Comparison of ENCODE assay signal across 8 mouse cellular contexts in the genomic region with DNA sequence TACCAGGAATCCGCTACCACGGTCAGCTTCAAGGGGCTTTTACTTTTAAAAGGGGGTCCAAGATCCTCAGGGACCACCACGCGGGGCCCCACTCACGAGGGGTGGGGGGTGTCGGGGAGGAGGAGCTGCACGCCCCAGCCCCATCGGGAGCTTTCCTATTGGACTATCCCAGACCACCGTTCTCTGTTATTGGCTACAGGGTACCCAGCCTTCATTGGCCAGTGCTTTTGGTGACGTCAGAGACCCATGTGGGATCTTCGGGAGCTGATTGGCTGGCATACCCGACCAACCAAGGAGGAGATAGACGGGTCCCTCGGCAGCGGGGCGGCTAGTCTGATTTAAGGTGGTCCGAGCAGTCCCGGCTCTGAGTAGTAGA. TPM values are rescaled to one million over a fixed set of nuclear protein-coding genes. Genes with fewer than 3 reads are reported as not detected.
DNase-seq lines count a peak whose midpoint lies in the region; ATAC-seq lines count a peak whose summit lies in the region.

No protein-coding gene starts in this region.

- peak overlapping the region; percentile 78 for H3K9ac ChIP-seq in heart, embryonic 13.5 days
- H3K9ac ChIP-seq in liver, embryonic 12.5 days: peak overlapping the region; percentile 74
- peak overlapping the region; percentile 22; the same call in 1 of the 2 replicates for H3K9ac ChIP-seq in stomach, embryonic 15.5 days

- H3K4me3 ChIP-seq in brown adipose tissue, adult 24 weeks (ENCODE audit: insufficient read depth, low read depth, low read length): peak overlapping the region; percentile 70
- H3K4me3 ChIP-seq in heart, embryonic 13.5 days: peak overlapping the region; percentile 55
- peak overlapping the region; percentile 65 for H3K4me3 ChIP-seq in liver, embryonic 12.5 days
- H3K4me3 ChIP-seq in stomach, embryonic 15.5 days (replicated peaks): peak overlapping the region; percentile 49

- under 1% methylated on average over 18 of the region's 18 CpGs for WGBS in heart, embryonic 13.5 days
- WGBS in liver, embryonic 12.5 days (ENCODE audit: insufficient replicate concordance): under 1% methylated on average over 18 of the region's 18 CpGs
- WGBS in stomach, embryonic 15.5 days: under 1% methylated on average over 18 of the region's 18 CpGs

- peak overlapping the region; percentile 87 for H3K4me2 ChIP-seq in heart, embryonic 13.5 days
- peak overlapping the region; percentile 93 for H3K4me2 ChIP-seq in liver, embryonic 12.5 days
- peak overlapping the region; percentile 86 for H3K4me2 ChIP-seq in stomach, embryonic 15.5 days

- H3K27ac ChIP-seq in brown adipose tissue, adult 24 weeks (replicated peaks; ENCODE audit: low read depth, low read length): peak overlapping the region; percentile 28; the same call in 1 of the 2 replicates
- H3K27ac ChIP-seq in heart, embryonic 13.5 days (replicated peaks): peak overlapping the region; percentile 94
- peak overlapping the region; percentile 83 for H3K27ac ChIP-seq in liver, embryonic 12.5 days
- H3K27ac ChIP-seq in stomach, embryonic 15.5 days: peak overlapping the region; percentile 91

- no peaks in the 10 kb centered on the region for H3K9me3 ChIP-seq in heart, embryonic 13.5 days
- H3K9me3 ChIP-seq in liver, embryonic 12.5 days (replicated peaks): no peaks in the 10 kb centered on the region
- no peaks in the 10 kb centered on the region for H3K9me3 ChIP-seq in stomach, embryonic 15.5 days

- peaks cover 20% of the 10 kb centered on the region for H3K27me3 ChIP-seq in heart, embryonic 13.5 days (replicated peaks)
- peaks cover 63% of the 10 kb centered on the region for H3K27me3 ChIP-seq in liver, embryonic 12.5 days (replicated peaks)
- H3K27me3 ChIP-seq in stomach, embryonic 15.5 days (replicated peaks): no peaks in the 10 kb centered on the region

- peak; percentile 82 for ATAC-seq in heart, embryonic 13.5 days (ENCODE audit: extremely low read depth, insufficient number of reproducible peaks, low FRiP score, low TSS enrichment)
- ATAC-seq in liver, embryonic 12.5 days: peak; percentile 85
- ATAC-seq in stomach, embryonic 15.5 days (ENCODE audit: insufficient read depth, low FRiP score, low read depth): peak; percentile 91

- DNase-seq in CD4-positive, CD25-positive, alpha-beta regulatory T cell, adult 2 months (ENCODE audit: low read depth, low spot score): peak; percentile 91
- DNase-seq in fat pad, adult 2 months (ENCODE audit: extremely low read depth, low read depth, low spot score): peak; percentile 39
- DNase-seq in kidney, postnatal 10 days: peak; percentile 99
- peak; percentile 64 to 91 for DNase-seq in natural killer cell, adult 2 months (ENCODE audit: low spot score in 2 of 2)

- H3K4me1 ChIP-seq in brown adipose tissue, adult 24 weeks (ENCODE audit: control insufficient read depth, insufficient read depth, insufficient read length, low read length): peaks cover 4% of the 10 kb centered on the region; the same call in 1 of the 2 replicates
- peaks cover 74% of the 10 kb centered on the region for H3K4me1 ChIP-seq in heart, embryonic 13.5 days
- H3K4me1 ChIP-seq in liver, embryonic 12.5 days: peaks cover 78% of the 10 kb centered on the region
- H3K4me1 ChIP-seq in stomach, embryonic 15.5 days: peaks cover 62% of the 10 kb centered on the region

- H3K36me3 ChIP-seq in heart, embryonic 13.5 days: peaks cover 8% of the 10 kb centered on the region
- no peaks in the 10 kb centered on the region for H3K36me3 ChIP-seq in liver, embryonic 12.5 days
- H3K36me3 ChIP-seq in stomach, embryonic 15.5 days: peaks cover 5% of the 10 kb centered on the region

RNA-seq across cellular contexts. Expression of gene Tle2, which starts 2.9 kb away (rescaled TPM):
- polyA plus RNA-seq in brown adipose tissue, adult 24 weeks (2012; ENCODE audit: insufficient read depth, insufficient read length, missing spikeins): 3.2 and 4.8 TPM in 2 replicates
- 23.4 and 26.4 TPM in 2 replicates for polyA plus RNA-seq in heart, embryonic 13.5 days (2015; fragmentation: Nextera tagmentation; extraction: Ambion mirVana)
- polyA plus RNA-seq in liver, embryonic 12.5 days (2016; fragmentation: Nextera tagmentation; extraction: Ambion mirVana): 4.8 and 5.1 TPM in 2 replicates
- 28.8 and 35.6 TPM in 2 replicates for polyA plus RNA-seq in stomach, embryonic 15.5 days (2015; fragmentation: Nextera tagmentation; extraction: Ambion mirVana)

RNA-seq across cellular contexts. Expression of gene Aes, which starts 12.2 kb away (rescaled TPM):
- 679 and 754 TPM in 2 replicates for polyA plus RNA-seq in brown adipose tissue, adult 24 weeks (2012; ENCODE audit: insufficient read depth, insufficient read length, missing spikeins)
- 629 and 649 TPM in 2 replicates for polyA plus RNA-seq in heart, embryonic 13.5 days (2015; fragmentation: Nextera tagmentation; extraction: Ambion mirVana)
- 263 and 270 TPM in 2 replicates for polyA plus RNA-seq in liver, embryonic 12.5 days (2016; fragmentation: Nextera tagmentation; extraction: Ambion mirVana)
- polyA plus RNA-seq in stomach, embryonic 15.5 days (2015; fragmentation: Nextera tagmentation; extraction: Ambion mirVana): 692 and 697 TPM in 2 replicates

RNA-seq across cellular contexts. Expression of gene Gna11, which starts 26.5 kb away (rescaled TPM):
- 34.1 and 41.1 TPM in 2 replicates for polyA plus RNA-seq in brown adipose tissue, adult 24 weeks (2012; ENCODE audit: insufficient read depth, insufficient read length, missing spikeins)
- 59.0 and 62.7 TPM in 2 replicates for polyA plus RNA-seq in heart, embryonic 13.5 days (2015; fragmentation: Nextera tagmentation; extraction: Ambion mirVana)
- 27.7 and 28.3 TPM in 2 replicates for polyA plus RNA-seq in liver, embryonic 12.5 days (2016; fragmentation: Nextera tagmentation; extraction: Ambion mirVana)
- polyA plus RNA-seq in stomach, embryonic 15.5 days (2015; fragmentation: Nextera tagmentation; extraction: Ambion mirVana): 113 and 134 TPM in 2 replicates

RNA-seq across cellular contexts. Expression of gene Tle6, which starts 29.4 kb away (rescaled TPM):
- 3.3 TPM in 1 of 2 replicates, not detected in the other for polyA plus RNA-seq in brown adipose tissue, adult 24 weeks (2012; ENCODE audit: insufficient read depth, insufficient read length, missing spikeins)
- polyA plus RNA-seq in heart, embryonic 13.5 days (2015; fragmentation: Nextera tagmentation; extraction: Ambion mirVana): 30.1 and 30.4 TPM in 2 replicates
- 8.1 and 12.1 TPM in 2 replicates for polyA plus RNA-seq in liver, embryonic 12.5 days (2016; fragmentation: Nextera tagmentation; extraction: Ambion mirVana)
- polyA plus RNA-seq in stomach, embryonic 15.5 days (2015; fragmentation: Nextera tagmentation; extraction: Ambion mirVana): 31.2 and 42.1 TPM in 2 replicates

RNA-seq across cellular contexts. Expression of gene BC025920, which starts 34.6 kb away (rescaled TPM):
- 4.1 and 8.7 TPM in 2 replicates for polyA plus RNA-seq in brown adipose tissue, adult 24 weeks (2012; ENCODE audit: insufficient read depth, insufficient read length, missing spikeins)
- 0.44 and 0.64 TPM in 2 replicates for polyA plus RNA-seq in heart, embryonic 13.5 days (2015; fragmentation: Nextera tagmentation; extraction: Ambion mirVana)
- 0.46 and 0.78 TPM in 2 replicates for polyA plus RNA-seq in liver, embryonic 12.5 days (2016; fragmentation: Nextera tagmentation; extraction: Ambion mirVana)
- polyA plus RNA-seq in stomach, embryonic 15.5 days (2015; fragmentation: Nextera tagmentation; extraction: Ambion mirVana): 0.55 and 0.71 TPM in 2 replicates

Comparison
In these comparisons a context has a peak if more than half of its experiments do, and no peak if none do; other contexts are left out.
1. Peak in every context shown above with its lines: DNase-seq, ATAC-seq, H3K4me3 ChIP-seq and H3K27ac ChIP-seq.
2. DNase-seq: peak in every context shown above with its lines; median percentile 99 in kidney, postnatal 10 days; 91 in CD4-positive, CD25-positive, alpha-beta regulatory T cell, adult 2 months; 78 in natural killer cell, adult 2 months; 39 in fat pad, adult 2 months.
3. H3K27ac ChIP-seq: peak in every context shown above with its lines; median percentile 94 in heart, embryonic 13.5 days; 91 in stomach, embryonic 15.5 days; 83 in liver, embryonic 12.5 days; 28 in brown adipose tissue, adult 24 weeks.
4. H3K9ac ChIP-seq: peak in every context shown above with its lines; median percentile 78 in heart, embryonic 13.5 days; 74 in liver, embryonic 12.5 days; 22 in stomach, embryonic 15.5 days.